Mouse (Mus musculus) bone marrow, adult 2 months (tissue): ENCODE results near the gene Rbm20. TPM values are rescaled to one million over a fixed set of nuclear protein-coding genes. Genes with fewer than 3 reads are reported as not detected.

ENCODE experiments used
- H3K27ac ChIP-seq: fragments of 200-500 bp; 2 replicates; pipeline ENCODE4 v1.5.1; 2012; ENCODE audit warnings: low read depth, mild to moderate bottlenecking, control low read depth, inconsistent platforms, low read length; ENCODE audit not compliant: control insufficient read depth, poor library complexity, insufficient read depth
- H3K4me1 ChIP-seq: fragments of 200-500 bp; 2 replicates; pipeline ENCODE4 v1.6.1; 2011; ENCODE audit warnings: low read length; ENCODE audit not compliant: control insufficient read depth, insufficient read depth
- H3K4me3 ChIP-seq: fragments of 200-500 bp; replicated peaks from 2 replicates; pipeline ENCODE3; 2011; ENCODE audit warnings: mild to moderate bottlenecking, low read depth, low read length, control low read depth; ENCODE audit not compliant: control insufficient read depth
- CTCF ChIP-seq: fragments of 200-500 bp; IDR thresholded peaks from 2 replicates; pipeline ENCODE4 v1.5.1; 2011; ENCODE audit warnings: low read length, control low read depth; ENCODE audit not compliant: control insufficient read depth, insufficient read depth
- POLR2A ChIP-seq: fragments of 200-500 bp; IDR thresholded peaks from 2 replicates; pipeline ENCODE4 v1.6.1; 2011; ENCODE audit warnings: low read depth, mild to moderate bottlenecking, control low read depth, low read length, borderline replicate concordance; ENCODE audit not compliant: control insufficient read depth
- WGBS: fragments of 180-500 bp; shearing (Covaris S2); methylation state at CpG from one replicate; pipeline ENCODE4 v1.1.7; 2018; 5-methylcytosine and 5-hydroxymethylcytosine counted together
- polyA plus RNA-seq: library from polyadenylated mRNA; stranded (reverse); fragments of >200 nt; gene quantifications from 2 replicates; pipeline ENCODE4 v1.2.4, GENCODE M21; 2011; ENCODE audit warnings: low replicate concordance; ENCODE audit not compliant: missing spikeins, insufficient read depth, insufficient read length

The Rbm20 gene
- polyA plus RNA-seq, 1 experiment, result not detected

DNA sequence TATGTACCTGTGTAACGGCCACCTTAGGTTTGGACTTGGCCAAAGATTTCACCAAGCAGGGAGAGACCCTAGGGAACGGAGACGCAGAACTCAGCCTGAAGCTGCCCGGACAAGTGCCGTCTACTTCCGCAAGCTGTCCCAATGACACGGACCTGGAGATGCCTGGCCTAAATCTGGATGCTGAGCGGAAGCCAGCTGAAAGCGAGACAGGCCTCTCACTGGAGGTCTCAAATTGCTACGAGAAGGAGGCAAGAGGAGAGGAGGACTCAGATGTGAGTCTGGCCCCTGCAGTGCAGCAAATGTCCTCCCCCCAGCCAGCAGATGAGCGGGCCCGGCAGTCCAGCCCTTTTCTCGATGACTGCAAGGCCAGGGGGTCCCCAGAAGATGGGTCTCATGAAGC lies 174.2 kb downstream of the Rbm20 start:
- Histone ChIP-seq H3K4me1 (no peaks in the 10 kb centered on the region), H3K27ac (no peak overlapping the region), H3K4me3 (no peak overlapping the region)
- TF ChIP-seq POLR2A (no peak), CTCF (no peak)
- WGBS, result 91% methylated on average over 13 of the region's 13 CpGs

DNA sequence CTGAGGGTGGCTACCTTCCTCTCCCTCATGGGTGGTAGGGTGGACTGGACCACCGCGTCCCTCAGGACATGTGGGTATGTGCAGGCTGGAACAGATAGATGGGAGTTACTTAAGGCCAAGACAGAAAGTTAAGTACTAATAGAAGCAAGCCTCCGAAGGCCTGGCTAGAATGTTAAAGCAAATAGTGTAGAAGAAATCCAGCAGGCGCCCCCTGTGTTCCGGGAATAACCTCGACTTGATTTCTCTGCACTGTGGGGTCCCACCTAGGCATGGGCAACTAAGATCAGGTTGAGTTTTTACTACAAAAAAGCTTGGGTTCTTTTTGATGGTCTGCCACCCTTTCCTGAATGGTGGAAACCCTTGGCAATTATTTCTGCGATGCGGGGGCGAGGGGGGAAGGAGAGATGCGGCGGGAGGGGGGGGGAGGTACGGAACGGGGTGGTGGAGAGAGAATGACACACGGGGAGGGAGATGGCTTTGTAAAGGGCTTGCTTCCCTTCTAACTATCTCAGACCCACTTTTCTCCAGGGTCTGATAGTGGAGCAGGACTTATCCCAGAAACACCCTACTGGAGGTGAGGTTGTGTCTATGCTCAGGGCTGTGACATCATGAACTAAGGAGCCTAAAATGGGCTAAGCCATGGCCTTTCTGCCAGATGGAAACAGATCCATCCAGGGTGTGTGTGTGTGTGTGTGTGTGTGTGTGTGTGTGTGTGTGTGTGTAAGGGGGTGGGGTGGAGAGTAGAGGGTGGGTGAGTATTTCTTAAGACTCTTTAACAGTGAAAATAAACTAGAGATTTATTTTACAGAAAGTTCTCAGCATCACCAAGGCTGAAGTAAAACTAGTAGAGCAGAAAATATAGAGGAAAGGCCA lies 175.0 kb downstream of the Rbm20 start:
- Histone ChIP-seq H3K27ac (no peak overlapping the region), H3K4me1 (no peaks in the 10 kb centered on the region), H3K4me3 (no peak overlapping the region)
- WGBS, result 85% methylated on average over 14 of the region's 14 CpGs
- no peak for TF ChIP-seq POLR2A
- no peak for TF ChIP-seq CTCF

DNA sequence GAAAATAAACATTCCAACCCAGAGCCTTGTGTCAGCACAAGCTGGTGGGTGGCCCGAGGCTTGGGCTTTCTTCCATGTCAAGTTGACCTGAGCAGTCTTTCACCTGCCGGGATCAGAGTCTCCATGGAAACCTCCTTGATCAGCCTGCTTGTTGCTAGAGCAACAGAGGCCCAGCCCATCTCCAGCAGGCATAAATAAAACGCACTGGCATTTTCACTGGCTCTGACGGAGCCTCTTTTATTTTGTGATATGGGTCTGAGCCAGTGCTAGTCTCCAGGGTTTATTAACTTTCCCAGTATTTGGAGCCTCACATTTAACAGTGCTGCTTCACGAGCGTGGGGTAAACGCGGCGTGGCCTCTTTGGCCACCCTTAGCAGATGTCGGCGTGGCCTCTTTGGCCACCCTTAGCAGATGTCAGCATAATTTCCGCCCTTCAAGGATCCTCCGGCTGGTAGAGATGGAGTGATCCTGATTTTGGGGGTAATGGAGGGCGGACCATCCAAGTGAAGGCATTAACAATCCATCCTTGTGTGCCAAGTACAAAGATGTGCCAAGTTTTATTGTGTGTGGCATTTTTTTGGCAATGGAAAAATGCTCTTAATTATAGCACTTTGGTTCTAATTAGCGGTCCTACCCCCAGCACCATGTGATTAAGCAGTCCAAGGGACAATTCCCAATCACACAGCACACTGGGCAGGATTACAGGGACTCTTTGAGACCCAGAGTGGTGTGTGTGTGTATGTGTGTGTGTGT lies 175.8 kb downstream of the Rbm20 start:
- no peak overlapping the region for H3K27ac ChIP-seq
- no peaks in the 10 kb centered on the region for H3K4me1 ChIP-seq
- H3K4me3 ChIP-seq, result no peak overlapping the region
- 82% methylated on average over 15 of the region's 15 CpGs for WGBS
- TF ChIP-seq POLR2A (no peak), CTCF (no peak)

DNA sequence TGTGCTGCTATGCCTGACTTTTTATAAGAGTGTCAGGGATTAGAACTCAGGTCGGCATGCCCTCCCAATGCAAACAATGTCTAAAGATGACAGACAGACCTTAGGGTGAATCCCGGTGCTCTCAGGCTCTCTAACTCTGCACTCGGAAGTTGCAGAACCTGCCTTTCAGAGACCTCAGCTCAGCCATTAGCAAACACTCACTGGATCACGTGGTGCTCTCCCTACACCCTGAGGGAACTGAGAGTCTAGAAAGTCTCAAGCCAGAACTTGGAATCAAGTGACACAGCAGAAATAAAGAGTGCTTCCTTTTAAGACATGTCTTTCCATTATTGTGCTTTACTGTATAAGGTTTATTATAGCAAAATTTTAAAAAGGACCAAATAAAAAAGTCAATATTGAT lies 177.9 kb downstream of the Rbm20 start:
- no peak for TF ChIP-seq POLR2A
- TF ChIP-seq CTCF, result no peak
- WGBS, result 55% methylated on average over 4 of the region's 4 CpGs
- Histone ChIP-seq H3K4me1 (no peaks in the 10 kb centered on the region), H3K27ac (no peak overlapping the region), H3K4me3 (no peak overlapping the region)

DNA sequence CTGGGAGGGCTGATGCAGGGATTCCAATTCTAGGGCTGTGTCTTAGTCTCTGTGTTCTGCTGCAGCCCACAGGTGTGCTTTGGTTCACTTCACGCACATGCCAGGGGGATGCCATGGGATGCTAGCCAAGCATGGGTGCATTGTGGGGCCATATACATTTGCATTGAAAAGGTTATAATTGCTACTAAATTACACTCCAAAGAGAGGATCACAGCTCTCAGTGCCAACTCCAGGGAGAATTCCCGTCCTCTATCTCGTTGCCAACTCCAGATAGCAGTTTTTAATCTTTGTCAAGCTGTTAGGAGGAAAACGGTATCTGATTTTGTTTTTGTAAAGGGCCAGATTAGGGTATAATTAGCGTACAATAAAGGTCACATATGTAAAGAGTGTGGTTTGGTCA lies 178.7 kb downstream of the Rbm20 start:
- Histone ChIP-seq H3K4me1 (no peaks in the 10 kb centered on the region), H3K4me3 (no peak overlapping the region), H3K27ac (no peak overlapping the region)
- 81% methylated on average over 5 of the region's 5 CpGs for WGBS
- TF ChIP-seq CTCF, result no peak
- TF ChIP-seq POLR2A, result no peak

DNA sequence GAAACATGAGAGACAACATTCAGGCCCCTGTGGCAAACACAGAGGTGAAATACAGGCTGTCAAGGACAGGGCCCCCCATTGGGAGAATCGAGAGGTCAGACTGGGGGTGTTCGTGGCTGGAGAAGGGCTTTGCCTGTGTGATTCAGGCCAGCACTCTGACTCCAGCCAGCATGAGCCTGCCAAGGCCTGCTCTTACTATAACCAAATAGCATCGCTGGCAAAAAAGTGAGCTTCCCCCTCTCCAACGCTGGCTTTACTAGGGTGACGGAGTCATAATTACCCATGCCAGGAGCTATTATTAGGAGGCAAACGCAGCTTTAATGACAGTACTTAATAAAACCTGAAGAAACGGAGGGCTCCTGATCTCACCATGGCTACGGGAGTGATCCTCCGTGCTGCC lies 179.7 kb downstream of the Rbm20 start:
- no peaks in the 10 kb centered on the region for H3K4me1 ChIP-seq
- H3K27ac ChIP-seq, result no peak overlapping the region
- TF ChIP-seq CTCF (no peak), POLR2A (no peak)
- 90% methylated on average over 9 of the region's 9 CpGs for WGBS
- H3K4me3 ChIP-seq, result no peak overlapping the region

DNA sequence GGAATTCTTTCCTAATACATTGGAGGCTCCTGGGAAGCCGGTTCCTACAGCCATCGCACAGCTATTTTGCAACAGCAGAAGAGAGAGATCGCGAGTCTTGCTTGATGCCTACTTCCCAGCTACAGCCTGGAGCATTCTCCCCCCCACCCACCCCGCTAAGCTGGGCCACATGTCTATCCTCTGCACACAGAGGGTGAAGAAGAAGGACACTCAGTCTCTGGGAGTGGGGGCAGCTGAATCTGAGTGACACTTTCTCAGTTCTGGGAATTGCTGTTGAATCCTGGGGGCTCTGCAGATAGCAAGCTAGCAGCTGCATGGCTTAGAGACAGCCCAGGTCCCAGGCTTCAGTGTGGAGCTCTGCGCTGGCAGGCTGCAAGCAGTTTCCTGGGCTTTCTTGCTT lies 180.9 kb downstream of the Rbm20 start:
- no peak for TF ChIP-seq CTCF
- TF ChIP-seq POLR2A, result no peak
- Histone ChIP-seq H3K27ac (no peak overlapping the region), H3K4me3 (no peak overlapping the region), H3K4me1 (no peaks in the 10 kb centered on the region)
- WGBS, result 68% methylated on average over 6 of the region's 6 CpGs

DNA sequence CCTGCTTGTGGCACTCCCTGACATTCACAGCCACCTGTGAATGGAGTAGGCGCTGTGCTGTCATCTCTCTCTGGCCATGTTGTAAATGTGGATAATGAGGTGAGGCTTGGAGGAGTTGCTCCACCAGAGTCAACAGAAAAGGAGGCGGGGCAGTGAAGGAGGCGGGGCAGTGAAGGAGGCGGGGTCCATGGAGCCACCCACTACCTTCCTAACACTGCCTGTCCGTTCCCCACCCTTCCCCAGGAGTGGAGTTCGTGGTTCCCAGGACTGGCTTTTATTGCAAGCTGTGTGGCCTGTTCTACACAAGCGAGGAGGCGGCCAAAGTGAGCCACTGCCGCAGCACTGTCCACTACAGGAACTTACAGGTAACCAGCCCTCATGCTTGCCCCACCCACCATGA lies 182.0 kb downstream of the Rbm20 start:
- WGBS, result 59% methylated on average over 9 of the region's 9 CpGs
- Histone ChIP-seq H3K4me3 (no peak overlapping the region), H3K27ac (no peak overlapping the region), H3K4me1 (no peaks in the 10 kb centered on the region)
- TF ChIP-seq CTCF (no peak), POLR2A (no peak)

DNA sequence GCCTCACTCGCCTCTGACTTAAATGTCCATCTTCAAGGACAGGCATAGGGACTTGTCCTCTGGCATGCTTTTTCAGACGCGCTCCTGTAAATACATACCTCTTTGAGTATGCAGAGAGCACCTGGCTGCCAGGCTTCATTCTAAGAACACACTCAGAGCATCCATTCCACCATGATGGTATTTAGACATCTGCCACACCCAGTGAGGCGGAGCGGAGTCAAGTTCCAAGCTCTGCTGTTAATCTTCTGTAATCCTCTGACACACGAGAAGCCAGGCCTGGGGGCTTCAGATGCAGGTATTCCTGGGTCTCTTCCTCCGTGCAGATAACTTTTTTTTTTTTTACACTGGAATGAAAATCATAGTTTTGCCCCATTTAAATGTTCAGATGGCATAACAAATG lies 182.5 kb downstream of the Rbm20 start:
- Histone ChIP-seq H3K4me1 (no peaks in the 10 kb centered on the region), H3K27ac (no peak overlapping the region), H3K4me3 (no peak overlapping the region)
- 86% methylated on average over 7 of the region's 7 CpGs for WGBS
- TF ChIP-seq POLR2A (no peak), CTCF (no peak)
